Mouse (Mus musculus) heart, embryonic 13.5 days (tissue): ENCODE data around the gene Dus3l. TPM values are rescaled to one million over a fixed set of nuclear protein-coding genes. Genes with fewer than 3 reads are reported as not detected.
A peak's percentile ranks its signal among the peaks of the same experiment; 100 is the strongest.

ENCODE experiments used
- ATAC-seq: fragments of 200-750 bp; cut with Nextera tagmentation; 2 replicates; pipeline ENCODE4 v1.8.0; 2017; ENCODE audit warnings: moderate TSS enrichment; ENCODE audit not compliant: insufficient number of reproducible peaks, low FRiP score, low TSS enrichment; ENCODE audit errors: extremely low read depth
- H3K27ac ChIP-seq: fragments of 300-500 bp; sonication (generic); replicated peaks from 2 replicates; pipeline ENCODE4 v1.5.1; 2015; ENCODE audit warnings: moderate library complexity, mild to moderate bottlenecking, inconsistent platforms
- H3K27me3 ChIP-seq: fragments of 300-500 bp; sonication (generic); replicated peaks from 2 replicates; pipeline ENCODE4 v1.6.1; 2015; ENCODE audit warnings: mild to moderate bottlenecking, inconsistent platforms
- H3K36me3 ChIP-seq: fragments of 300-500 bp; sonication (generic); 2 replicates; pipeline ENCODE4 v1.6.1; 2015; ENCODE audit warnings: mild to moderate bottlenecking, inconsistent platforms
- H3K4me1 ChIP-seq: fragments of 300-500 bp; sonication (generic); 2 replicates; pipeline ENCODE4 v1.6.1; 2015; ENCODE audit warnings: inconsistent platforms
- H3K4me2 ChIP-seq: fragments of 300-500 bp; sonication (generic); 2 replicates; pipeline ENCODE4 v1.6.1; 2015; ENCODE audit warnings: inconsistent platforms, mild to moderate bottlenecking, moderate library complexity
- H3K4me3 ChIP-seq: fragments of 300-500 bp; sonication (generic); 2 replicates; pipeline ENCODE4 v1.5.1; 2015; ENCODE audit warnings: moderate library complexity, mild to moderate bottlenecking, inconsistent platforms
- H3K9ac ChIP-seq: fragments of 300-500 bp; sonication (generic); 2 replicates; pipeline ENCODE4 v1.6.1; 2015; ENCODE audit warnings: inconsistent platforms, mild to moderate bottlenecking, moderate library complexity
- H3K9me3 ChIP-seq: fragments of 300-500 bp; sonication (generic); 2 replicates; pipeline ENCODE4 v1.6.1; 2016; ENCODE audit warnings: inconsistent platforms
- WGBS: fragments of 180-500 bp; shearing (Covaris S2); methylation state at CpG from one replicate; pipeline ENCODE4 v1.1.7; 2015; ENCODE audit warnings: mixed read lengths; 5-methylcytosine and 5-hydroxymethylcytosine counted together
- polyA plus RNA-seq: library from polyadenylated mRNA; unstranded; fragments of >200 nt; fragmentation: Nextera tagmentation; extraction: Ambion mirVana; gene quantifications from 2 replicates; pipeline ENCODE4 v1.2.1, GENCODE M21; 2015

Dus3l gene
- polyA plus RNA-seq, 1 experiment from 2014 or later = 31.9 TPM

- Histone ChIP-seq H3K4me2 (peak overlapping the region; percentile 97), H3K9ac (peak overlapping the region; percentile 85), H3K36me3 (no peaks in the 10 kb centered on the region), H3K27me3 (peaks cover 84% of the 10 kb centered on the region), H3K27ac (no peak overlapping the region), H3K4me1 (peaks cover 29% of the 10 kb centered on the region), H3K9me3 (peaks cover 8% of the 10 kb centered on the region; the same call in 1 of the 2 replicates), H3K4me3 (peak overlapping the region; percentile 62)
- WGBS = 2% methylated on average over 50 of the region's 51 CpGs
- ATAC-seq = no peak; the same call in 1 of the 2 replicates
Observed at GRCm38 (mm10) chr17:56756703-56757399, 7.7 kb upstream of the Dus3l start.

GRCm38 (mm10) chr17:56757416-56758123 lies 7.0 kb upstream of the Dus3l start, which contains the start of gene Nrtn:
Gene Nrtn, minus strand, starts transcription at chr17:56757530.
- Histone ChIP-seq H3K4me2 (peak within 1 kb of the TSS; percentile 97), H3K36me3 (no peaks in the 10 kb centered on the region), H3K9me3 (peaks cover 8% of the 10 kb centered on the region; the same call in 1 of the 2 replicates), H3K4me1 (peaks cover 35% of the 10 kb centered on the region), H3K27me3 (peaks cover 77% of the 10 kb centered on the region), H3K4me3 (peak within 1 kb of the TSS; percentile 62), H3K27ac (no peak within 1 kb of the TSS), H3K9ac (peak within 1 kb of the TSS; percentile 85)
- WGBS = under 1% methylated on average over 48 of the region's 48 CpGs
- ATAC-seq = peak; percentile 51; the same call in 1 of the 2 replicates

GRCm38 (mm10) chr17:56758132-56758531 lies 6.4 kb upstream of the Dus3l start:
- Histone ChIP-seq H3K4me1 (peaks cover 40% of the 10 kb centered on the region), H3K9ac (no peak overlapping the region), H3K36me3 (no peaks in the 10 kb centered on the region), H3K9me3 (peaks cover 8% of the 10 kb centered on the region; the same call in 1 of the 2 replicates), H3K27me3 (peaks cover 72% of the 10 kb centered on the region), H3K27ac (no peak overlapping the region), H3K4me2 (peak overlapping the region; percentile 97), H3K4me3 (peak overlapping the region; percentile 62; the same call in 1 of the 2 replicates)
- 0 out of 2 replicates have a peak, but pooled peaks have one; percentile 6 for ATAC-seq
- 6% methylated on average over 12 of the region's 12 CpGs for WGBS

- Histone ChIP-seq H3K36me3 (no peaks in the 10 kb centered on the region), H3K4me2 (no peak overlapping the region), H3K27ac (no peak overlapping the region), H3K9ac (no peak overlapping the region), H3K4me1 (peaks cover 47% of the 10 kb centered on the region), H3K27me3 (peaks cover 60% of the 10 kb centered on the region), H3K9me3 (peaks cover 8% of the 10 kb centered on the region; the same call in 1 of the 2 replicates), H3K4me3 (no peak overlapping the region)
- no peak for ATAC-seq
- 64% methylated on average over 7 of the region's 7 CpGs for WGBS
Observed at GRCm38 (mm10) chr17:56759261-56759660, 5.3 kb upstream of the Dus3l start.

GRCm38 (mm10) chr17:56761077-56761476 lies 3.5 kb upstream of the Dus3l start:
- ATAC-seq = no peak
- Histone ChIP-seq H3K27ac (no peak overlapping the region), H3K27me3 (peaks cover 42% of the 10 kb centered on the region), H3K36me3 (no peaks in the 10 kb centered on the region), H3K9ac (no peak overlapping the region), H3K9me3 (peaks cover 8% of the 10 kb centered on the region; the same call in 1 of the 2 replicates), H3K4me2 (peak overlapping the region; percentile 92; the same call in 1 of the 2 replicates), H3K4me3 (no peak overlapping the region), H3K4me1 (peaks cover 49% of the 10 kb centered on the region)
- 44% methylated on average over 3 of the region's 3 CpGs for WGBS

- H3K27me3 ChIP-seq = peaks cover 33% of the 10 kb centered on the region
- H3K36me3 ChIP-seq = peaks cover 8% of the 10 kb centered on the region
- peaks cover 45% of the 10 kb centered on the region for H3K4me1 ChIP-seq
- peak overlapping the region; percentile 92 for H3K4me2 ChIP-seq
- WGBS = 1% methylated on average over 28 of the region's 28 CpGs
- peaks cover 8% of the 10 kb centered on the region; the same call in 1 of the 2 replicates for H3K9me3 ChIP-seq
- peak overlapping the region; percentile 80 for H3K9ac ChIP-seq
- H3K4me3 ChIP-seq = peak overlapping the region; percentile 58
- peak; percentile 51 for ATAC-seq
- peak overlapping the region; percentile 90 for H3K27ac ChIP-seq
Observed at GRCm38 (mm10) chr17:56761991-56762410, 2.6 kb upstream of the Dus3l start.

- Histone ChIP-seq H3K27ac (peak overlapping the region; percentile 90), H3K27me3 (peaks cover 22% of the 10 kb centered on the region), H3K36me3 (peaks cover 18% of the 10 kb centered on the region), H3K4me3 (no peak overlapping the region; the same call in 1 of the 2 replicates), H3K4me2 (peak overlapping the region; percentile 92), H3K9me3 (peaks cover 5% of the 10 kb centered on the region; the same call in 1 of the 2 replicates), H3K9ac (peak overlapping the region; percentile 80; the same call in 1 of the 2 replicates), H3K4me1 (peaks cover 35% of the 10 kb centered on the region)
- no peak for ATAC-seq
- 39% methylated on average over 27 of the region's 27 CpGs for WGBS
Observed at GRCm38 (mm10) chr17:56762769-56763731, 1.5 kb upstream of the Dus3l start.

- WGBS = 66% methylated on average over 8 of the region's 8 CpGs
- Histone ChIP-seq H3K4me1 (peaks cover 33% of the 10 kb centered on the region), H3K36me3 (peaks cover 26% of the 10 kb centered on the region), H3K27me3 (peaks cover 15% of the 10 kb centered on the region; the same call in 1 of the 2 replicates), H3K9ac (peak overlapping the region; percentile 89), H3K4me3 (peak overlapping the region; percentile 75), H3K9me3 (no peaks in the 10 kb centered on the region), H3K4me2 (peak overlapping the region; percentile 92), H3K27ac (peak overlapping the region; percentile 96)
- ATAC-seq = no peak
Observed at GRCm38 (mm10) chr17:56763741-56764250, 761 bp upstream of the Dus3l start.

GRCm38 (mm10) chr17:56765431-56765830 lies 874 bp downstream of the Dus3l start:
- no peak for ATAC-seq
- 44% methylated on average over 12 of the region's 12 CpGs for WGBS
- peak overlapping the region; percentile 89 for H3K9ac ChIP-seq
- H3K4me3 ChIP-seq = peak overlapping the region; percentile 75
- H3K9me3 ChIP-seq = no peaks in the 10 kb centered on the region
- peaks cover 2% of the 10 kb centered on the region; the same call in 1 of the 2 replicates for H3K27me3 ChIP-seq
- peaks cover 42% of the 10 kb centered on the region for H3K36me3 ChIP-seq
- H3K4me1 ChIP-seq = peaks cover 33% of the 10 kb centered on the region
- peak overlapping the region; percentile 92 for H3K4me2 ChIP-seq
- H3K27ac ChIP-seq = peak overlapping the region; percentile 96

GRCm38 (mm10) chr17:56766631-56767405 lies 2.3 kb downstream of the Dus3l start:
- Histone ChIP-seq H3K9ac (no peak overlapping the region), H3K27ac (no peak overlapping the region), H3K9me3 (no peaks in the 10 kb centered on the region), H3K4me2 (no peak overlapping the region), H3K36me3 (peaks cover 53% of the 10 kb centered on the region), H3K27me3 (no peaks in the 10 kb centered on the region), H3K4me1 (peaks cover 27% of the 10 kb centered on the region), H3K4me3 (no peak overlapping the region)
- 92% methylated on average over 27 of the region's 27 CpGs for WGBS
- no peak for ATAC-seq
